Mouse (Mus musculus): ENCODE measurements around the gene Map3k19. TPM values are rescaled to one million over a fixed set of nuclear protein-coding genes. Genes with fewer than 3 reads are reported as not detected.

The Map3k19 gene
- 0.07 and 0.60 TPM in 2 replicates for total RNA-seq (2021)
- long read RNA-seq, experiment 1 = 0 reads
- long read RNA-seq, experiment 2 = 0 reads

DNA sequence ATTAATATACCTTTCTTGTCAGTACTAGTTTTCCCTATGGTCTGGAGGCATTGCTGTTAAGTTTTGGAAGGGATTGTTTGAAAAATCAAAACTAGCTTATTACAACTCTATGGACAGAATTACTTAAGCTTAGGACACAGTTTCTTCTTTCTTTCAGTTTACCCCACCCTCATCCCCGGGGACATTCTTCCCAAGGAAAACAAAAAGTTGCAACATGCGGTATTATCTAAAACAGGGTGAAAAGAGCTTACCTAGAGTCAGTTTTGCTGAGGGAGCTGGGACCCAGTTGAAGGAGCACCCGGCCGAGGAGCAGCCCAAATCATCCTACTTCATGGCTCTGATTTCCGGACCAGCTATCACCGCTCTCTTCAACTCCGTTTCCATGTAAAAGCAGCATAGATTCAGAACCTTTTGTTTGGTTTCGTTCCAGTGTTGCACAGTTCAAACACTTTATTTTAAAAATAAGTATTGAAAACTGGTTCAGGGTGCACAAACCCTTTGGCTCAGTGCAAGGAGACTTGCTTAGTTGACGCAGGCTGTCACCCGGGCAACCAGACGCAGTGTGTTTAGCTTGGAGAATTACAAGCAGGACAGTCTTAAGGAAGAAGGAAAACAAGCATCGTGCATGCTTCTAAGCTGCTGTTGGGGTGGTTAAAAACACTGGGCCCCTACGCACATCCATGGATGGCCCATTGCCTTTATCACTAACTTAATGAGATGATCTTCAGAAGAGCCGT, at the start of gene Map3k19:
Map3k19 (minus strand) TSS at position 546 of the 737 bp plus-strand sequence.
- DNase-seq = peak; percentile 17

DNA sequence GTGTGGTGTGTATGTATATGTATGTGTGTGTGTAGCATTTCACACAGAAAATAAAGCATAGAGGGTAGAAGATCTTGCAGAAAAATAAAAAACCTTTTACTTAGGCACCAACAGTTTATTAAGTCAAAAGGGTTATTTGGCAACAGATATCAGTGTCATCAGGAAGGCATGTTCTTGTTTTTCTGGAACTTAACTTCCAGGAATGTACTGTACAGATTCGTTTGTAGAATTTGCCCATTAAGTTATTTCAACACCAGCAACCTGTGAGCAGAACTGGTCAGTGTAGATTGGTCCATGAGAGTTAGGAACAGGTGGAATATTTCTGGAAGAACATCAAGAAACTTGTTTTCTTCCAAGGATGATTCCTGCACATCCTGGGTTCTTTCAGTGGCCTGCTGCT, 44.6 kb upstream of the Map3k19 start:
- DNase-seq = no peak

DNA sequence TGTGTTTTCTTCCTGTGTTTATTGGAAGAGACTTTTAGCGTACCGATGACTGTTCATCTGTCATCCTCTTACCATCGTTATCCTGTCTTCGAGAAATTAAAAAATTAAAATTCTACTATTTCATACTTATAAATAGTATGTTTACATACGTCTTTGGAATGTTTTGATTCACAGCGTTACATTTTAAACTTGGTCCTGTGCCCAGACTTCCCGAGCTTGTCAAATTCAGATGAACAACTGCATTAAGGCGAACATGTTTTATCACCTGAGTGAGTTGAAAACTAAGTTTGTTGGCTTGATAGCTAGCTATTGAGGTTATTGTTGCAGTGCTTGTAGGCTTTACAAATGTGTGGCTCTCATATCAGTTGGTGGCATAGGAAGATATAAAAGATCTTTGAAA, 14.4 kb upstream of the Map3k19 start:
- no peak for DNase-seq

DNA sequence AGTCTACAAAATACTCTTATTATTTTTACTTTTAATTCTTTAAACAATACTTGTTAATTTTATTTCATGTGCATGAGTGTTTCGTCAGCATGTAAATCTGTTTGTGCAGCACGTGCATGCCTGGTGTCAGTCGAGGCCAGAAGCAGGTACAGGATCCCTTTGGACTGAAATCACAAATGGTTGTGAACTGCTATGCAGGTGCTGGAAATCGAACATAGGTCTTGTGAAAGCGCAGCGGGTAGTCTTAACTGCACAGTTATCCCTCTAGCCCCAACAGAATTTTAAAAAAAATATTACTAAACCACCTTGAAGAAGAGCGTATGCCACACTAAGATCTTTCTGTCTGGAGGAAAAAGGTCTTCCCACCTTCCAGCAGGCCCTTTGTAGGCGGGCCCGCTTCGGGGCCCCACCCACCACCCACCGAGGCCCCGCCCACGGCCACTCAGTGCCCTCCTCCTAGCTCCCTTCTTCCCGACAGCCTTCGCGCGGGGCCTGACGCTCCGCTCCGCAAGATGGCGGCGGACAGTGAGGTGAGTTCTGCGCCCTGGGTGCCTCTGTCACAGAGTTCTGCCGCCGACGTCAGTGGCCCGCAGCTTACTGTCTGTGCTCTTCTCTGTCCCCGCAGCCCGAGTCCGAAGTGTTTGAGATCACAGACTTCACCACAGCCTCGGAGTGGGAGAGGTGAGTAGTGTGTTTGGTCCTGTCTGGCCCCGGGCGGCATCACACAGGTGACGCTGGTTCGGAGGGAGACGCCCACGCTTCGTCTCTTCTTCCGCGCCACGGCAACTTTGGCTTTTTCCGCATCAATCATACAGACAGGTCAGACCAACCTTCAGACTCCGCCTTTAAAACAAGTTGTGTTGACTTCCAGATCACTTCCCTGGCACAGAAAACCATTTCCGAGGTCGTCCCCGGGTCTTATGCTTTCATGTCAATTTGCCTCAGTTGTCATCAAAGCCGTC, 13.8 kb upstream of the Map3k19 start, which contains the start of gene Rab3gap1:
Rab3gap1 (plus strand) TSS at position 474 of the 962 bp plus-strand sequence.
- peak; percentile 96 for DNase-seq

DNA sequence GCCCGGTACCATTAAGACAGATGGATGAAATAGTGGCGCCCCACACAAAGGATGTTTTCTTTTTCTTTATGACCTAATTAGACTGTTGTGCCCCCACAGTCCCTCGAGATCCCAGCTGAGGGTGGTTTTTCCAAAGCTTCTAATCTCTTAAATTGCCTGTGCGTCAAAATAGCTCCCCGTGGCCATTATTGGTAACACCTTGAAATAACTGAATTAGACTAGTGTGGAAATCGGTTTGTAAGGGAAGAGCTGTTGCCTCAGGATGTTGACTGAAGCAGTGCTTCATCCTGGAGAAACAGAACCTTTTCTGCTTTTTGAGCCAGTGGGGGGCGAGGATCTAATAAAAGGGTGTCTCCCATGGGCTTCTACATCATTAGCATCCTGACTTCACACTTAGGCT, 9.0 kb upstream of the Map3k19 start:
- DNase-seq = no peak

DNA sequence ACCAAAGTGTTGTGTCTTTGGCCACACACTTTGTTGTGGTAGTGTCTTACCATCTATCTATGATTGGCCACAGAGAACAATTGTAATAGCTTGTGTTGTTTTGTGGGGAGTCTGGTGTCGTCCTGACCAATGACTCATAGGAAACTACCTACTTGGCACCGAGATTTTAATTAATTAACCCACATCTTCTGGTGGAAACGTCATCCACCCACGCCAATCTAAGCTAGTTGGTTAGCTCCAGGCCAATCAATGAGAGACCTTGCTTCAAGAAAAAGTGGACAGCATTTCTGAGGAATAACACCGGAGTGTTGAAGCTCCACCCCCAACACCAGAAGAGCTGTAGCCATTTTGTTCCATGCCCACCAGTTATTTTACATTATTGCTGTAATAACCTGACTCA, 7.1 kb upstream of the Map3k19 start:
- DNase-seq = no peak

DNA sequence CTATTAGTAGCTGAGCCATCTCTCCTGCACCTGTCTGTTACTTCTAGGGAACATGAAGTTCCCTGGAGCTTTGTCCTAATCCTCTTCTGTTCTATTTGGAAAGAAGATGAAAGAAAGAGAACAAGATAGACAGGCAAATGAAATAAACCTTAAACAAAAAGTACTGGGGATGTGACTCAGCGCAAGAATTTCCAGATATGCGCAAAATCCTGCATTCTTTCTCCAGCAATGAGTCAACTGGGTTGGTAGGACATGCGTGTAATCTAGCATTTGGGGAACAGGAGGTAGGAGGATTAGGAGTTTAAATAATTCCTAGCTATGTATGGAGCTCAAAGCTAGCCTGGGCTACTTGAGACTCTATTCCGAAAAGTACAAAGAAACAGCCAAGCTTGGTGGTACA, 5.7 kb upstream of the Map3k19 start:
- no peak for DNase-seq

DNA sequence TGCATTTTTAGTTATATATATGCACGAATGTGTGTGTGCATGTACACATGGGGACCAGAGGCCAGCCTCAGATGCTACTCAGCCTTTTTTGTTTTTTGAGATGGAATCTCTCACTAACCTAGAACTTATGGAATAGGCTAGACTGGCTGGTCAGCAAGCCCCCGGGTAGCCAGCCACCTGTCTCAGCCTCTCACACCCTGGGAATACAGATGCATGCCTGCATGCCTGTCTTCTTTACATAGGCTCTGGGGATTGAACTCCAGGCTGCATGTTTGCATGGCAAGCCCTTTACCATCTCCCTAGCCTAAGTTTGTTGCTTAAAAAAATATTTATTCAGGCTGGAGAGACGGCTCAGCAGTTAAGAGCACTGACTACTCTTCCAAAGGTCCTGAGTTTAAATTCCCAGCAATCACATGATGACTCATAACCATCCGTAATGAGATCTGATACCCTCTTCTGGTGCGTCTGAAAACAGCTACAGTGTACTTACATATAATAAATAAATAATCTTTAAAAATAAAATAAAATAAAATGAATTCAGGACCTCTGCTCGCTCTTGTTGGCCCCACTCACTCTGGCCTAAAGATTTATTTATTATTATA, 5.1 kb upstream of the Map3k19 start:
- no peak for DNase-seq

DNA sequence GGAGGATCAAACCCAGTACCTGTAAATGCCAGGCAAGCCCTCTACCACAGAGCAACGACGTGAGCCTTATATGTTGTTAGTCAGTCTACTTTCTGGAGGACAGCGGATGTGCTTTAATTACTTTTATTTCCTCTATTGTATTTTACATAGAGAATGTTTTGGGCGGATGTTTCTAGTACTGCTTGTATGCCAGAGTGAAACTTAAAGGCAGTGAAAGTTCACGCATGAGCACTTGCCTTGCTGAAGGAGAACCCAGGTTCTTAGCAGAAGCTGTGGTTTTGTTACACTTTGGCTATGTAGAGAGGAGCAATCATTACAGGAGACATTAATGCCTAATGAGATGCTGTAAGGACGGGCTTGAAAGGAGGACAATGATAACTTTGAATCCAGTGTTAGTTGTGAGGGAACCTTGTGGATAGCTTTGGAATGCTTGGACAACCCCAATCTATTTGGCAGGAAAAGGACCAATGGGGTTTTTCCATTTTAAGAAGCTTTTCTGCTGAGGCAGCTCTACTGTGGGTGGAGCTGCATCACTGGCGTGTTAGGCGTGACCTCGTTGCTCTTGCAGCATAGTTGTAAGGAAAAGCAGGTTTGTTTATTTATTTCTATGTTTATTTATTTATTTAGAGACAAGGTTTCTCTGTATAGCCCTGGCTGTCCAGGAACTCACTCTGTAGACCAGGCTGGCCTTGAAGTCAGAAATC, 4.3 kb upstream of the Map3k19 start:
- no peak for DNase-seq

DNA sequence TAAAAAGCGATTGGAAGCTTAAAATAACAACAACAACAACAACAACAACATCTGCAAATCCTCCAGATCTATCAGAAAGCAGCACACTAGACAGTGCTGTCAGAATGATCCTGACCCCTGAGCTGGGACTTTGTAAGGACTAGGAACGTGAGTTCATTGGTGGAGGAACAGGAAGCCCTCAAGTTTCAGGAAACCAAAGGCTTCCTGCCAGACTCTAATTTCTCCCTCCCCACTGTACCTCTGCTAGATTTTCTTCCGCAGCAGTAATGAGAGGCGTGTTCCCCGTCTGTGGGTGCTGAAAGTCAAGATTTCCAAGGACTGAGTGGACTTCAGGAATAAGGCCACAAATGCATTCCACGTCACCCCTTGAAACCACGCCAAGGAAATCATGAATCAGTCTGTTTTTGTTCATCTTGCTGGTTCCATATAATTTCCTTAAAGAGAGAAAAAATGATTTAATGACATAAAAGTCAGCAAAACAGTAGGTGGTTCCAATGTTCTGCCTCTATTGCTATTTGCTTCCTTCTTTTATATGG, 4.7 kb downstream of the Map3k19 start:
- DNase-seq = peak; percentile 37

DNA sequence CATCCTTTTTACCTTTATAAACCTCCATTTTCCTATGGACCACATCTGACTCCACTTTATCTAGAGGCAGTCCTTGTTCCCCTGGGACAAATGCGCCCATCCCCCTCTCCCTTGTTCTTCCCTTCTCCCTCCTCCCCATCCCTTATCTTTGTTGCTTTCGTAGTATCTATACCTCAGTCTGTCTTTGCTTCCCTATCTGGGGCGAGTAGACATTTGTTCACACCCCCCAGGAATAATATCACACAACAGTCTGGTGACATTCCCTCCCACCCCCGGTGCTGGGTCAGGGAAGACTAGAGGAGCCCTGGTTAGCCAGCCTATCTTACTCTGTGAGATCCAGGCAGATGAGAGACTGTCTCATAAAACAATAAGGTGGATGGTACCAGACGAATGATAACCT, 9.4 kb downstream of the Map3k19 start:
- no peak for DNase-seq

DNA sequence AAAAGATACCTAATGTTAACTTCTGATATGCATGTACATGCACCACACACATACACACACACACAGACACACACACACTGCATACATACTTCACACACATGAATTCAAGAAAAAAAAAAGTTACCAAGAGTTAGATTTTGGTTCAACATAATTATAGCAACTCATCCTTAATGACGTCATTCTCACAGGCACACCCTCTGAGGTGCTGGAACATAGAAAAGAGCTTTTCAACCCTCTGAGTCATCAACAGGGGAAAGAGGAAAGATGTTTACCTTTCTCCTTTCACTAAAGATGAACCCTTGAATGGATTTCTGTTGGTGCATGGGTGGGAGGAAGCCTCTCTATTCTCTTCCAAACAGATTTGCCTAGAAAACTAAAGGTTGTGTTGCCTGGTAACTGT, 16.2 kb downstream of the Map3k19 start:
- no peak for DNase-seq

DNA sequence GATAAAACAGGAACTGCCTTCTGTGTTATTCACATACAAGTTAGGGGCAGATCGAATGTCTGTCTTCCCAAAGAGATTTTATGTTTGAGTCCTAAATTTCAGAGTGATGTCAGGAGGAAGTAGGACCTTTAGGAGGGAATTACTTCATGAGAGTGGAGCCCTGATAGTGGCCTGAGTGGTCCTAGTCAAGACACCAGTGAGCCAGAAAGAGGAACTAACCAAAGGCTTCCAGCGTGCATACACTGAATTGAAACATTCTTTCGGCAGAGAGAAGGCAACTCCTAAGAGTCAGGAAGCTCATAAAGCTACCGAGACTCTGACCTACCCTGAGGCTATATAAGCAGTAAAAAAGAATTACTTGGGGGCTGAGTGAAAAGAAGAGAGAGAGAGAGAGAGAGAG, 18.2 kb downstream of the Map3k19 start:
- no peak for DNase-seq

DNA sequence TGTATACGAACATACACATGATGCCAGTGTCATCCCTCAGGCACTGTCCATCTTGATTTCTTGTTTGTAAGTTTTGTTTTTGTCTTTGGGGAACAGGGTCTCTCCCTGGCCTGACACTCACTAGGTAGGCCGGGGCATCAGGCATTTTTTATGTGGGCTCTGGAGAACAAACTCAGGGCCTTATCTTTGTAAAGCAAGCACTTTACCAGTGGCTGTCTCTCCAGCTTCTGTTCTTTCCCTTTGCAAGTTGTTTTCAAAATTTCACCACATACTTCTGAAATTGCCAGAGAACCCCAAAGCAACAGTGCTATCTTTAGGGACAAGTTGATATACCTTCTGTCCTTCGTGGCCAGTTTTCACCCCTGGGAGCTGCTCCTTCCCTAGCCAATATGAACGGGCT, 20.6 kb downstream of the Map3k19 start:
- DNase-seq = no peak

DNA sequence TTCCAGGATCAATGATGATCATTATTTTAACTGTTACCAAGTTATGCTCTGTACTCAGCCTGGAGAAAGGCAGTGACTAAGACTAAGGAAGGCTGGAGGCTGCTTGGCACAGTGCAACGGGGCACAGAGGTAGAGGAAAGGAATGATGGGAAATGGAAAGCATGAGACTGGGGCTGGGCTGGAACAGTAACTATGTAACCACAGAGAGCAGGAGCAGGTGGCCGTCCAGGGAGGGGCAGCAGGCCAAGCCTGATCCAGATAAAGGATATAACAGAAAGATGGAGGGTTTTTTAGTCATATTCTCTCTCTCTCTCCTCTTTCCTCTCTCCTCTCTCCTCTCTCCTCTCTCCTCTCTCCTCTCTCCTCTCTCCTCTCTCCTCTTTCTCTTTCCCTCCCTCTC, 21.1 kb downstream of the Map3k19 start:
- no peak for DNase-seq

DNA sequence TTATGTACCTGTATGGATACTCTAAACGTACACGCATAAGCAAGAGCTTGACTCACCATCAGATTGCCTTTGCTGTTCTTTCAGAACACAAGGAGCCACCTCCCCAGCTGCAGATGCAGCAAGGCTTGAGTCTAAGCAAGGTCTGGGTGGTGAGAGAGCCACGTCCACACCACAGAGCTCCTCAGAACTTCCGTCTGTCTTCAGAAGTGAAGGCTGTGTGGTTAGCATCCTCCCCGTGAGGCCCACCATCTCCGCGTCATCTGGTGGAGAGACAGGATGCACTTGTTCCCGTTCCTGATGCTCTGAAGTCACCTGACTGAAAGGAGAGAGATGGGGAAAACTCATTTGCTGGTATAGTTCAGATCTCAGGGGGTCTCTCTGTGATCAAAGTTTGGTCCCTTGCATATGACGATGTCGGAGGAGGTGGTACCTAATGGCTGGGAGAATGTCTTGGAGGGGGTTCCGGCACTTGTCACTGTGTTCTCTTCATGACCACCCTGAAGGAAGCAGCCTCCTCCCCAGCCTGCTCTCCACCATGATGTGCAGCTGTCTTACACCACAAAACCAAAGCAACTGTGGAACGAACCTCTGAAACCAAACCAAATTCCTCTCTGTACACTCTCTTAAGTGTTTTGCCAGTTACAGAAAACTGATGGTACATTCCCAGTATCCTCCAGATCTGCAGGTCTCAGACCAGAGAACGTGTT, 24.5 kb downstream of the Map3k19 start:
- no peak for DNase-seq

DNA sequence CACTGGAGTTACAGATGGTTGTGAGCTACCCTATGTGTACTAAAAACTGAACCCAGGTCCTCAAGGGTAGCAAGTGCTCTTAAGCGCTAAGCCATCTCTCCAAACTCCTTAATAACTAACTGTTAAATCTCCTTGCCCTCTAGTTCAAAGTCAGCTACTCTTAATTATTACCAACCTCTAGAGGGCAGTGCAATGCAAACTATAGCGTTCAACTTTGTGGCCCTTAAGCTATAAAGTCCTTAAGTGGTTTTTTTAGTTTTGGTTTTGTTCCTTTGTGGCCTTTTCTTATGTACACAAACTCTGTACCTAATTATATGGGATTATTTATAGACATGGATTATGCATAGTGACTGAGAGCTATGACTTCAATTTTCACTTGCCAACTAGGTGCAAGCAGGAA, 27.5 kb downstream of the Map3k19 start:
- DNase-seq = peak; percentile 24

DNA sequence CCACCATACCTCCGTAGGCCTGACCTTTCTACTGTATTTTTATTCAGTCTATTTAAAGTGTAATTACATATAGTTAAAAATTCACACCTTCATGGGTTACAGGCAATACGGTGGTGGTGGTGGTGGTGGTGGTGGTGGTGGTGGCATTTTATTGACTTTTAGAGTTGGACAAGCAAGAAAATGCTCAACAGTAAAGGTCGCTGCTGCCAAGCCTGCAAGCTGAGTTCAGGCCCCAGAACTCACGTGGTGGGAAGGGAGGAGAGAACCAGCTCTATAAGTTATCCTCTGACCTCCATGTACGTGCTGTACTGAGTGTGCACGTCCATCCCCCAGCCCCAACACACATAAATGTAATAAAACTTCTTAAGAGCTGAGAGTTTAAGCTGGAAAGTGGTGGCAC, 38.5 kb downstream of the Map3k19 start:
- DNase-seq = no peak

DNA sequence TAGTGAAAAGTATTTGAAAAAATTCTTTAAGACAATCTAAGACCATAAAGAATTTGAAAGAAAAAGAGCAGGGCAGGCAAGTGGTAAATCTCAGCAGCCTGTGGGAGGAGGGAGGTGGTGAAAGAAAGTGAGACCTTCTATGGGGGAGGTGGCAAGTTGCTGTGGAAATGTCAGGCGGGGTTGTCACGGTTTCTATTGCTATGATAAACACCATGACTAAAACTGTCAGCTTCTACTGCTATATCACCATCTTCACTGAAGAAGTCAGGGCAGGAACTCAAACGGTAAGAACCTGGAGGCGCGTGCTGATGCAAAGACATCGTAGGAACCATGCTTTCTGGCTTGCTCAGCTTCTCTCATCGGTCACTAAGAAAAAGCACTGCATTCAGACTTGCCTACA, 41.9 kb downstream of the Map3k19 start:
- DNase-seq = no peak

DNA sequence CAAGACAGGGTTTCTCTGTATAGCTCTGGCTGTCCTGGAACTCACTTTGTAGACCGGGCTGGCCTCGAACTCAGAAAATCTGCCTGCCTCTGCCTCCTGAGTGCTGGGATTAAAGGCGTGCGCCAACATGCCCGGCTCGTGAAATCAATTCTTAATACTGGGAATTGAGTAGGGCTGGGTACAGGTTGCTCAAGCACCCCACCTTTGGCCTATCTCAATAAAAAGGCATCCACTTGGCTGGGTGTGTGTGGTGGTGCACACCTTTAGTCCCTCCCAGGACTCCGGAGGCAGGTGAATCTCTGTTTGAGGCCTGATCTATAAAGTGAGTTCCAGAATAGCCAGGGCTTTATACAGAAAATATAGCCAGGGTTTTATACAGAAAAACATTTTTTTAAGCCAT, 46.2 kb downstream of the Map3k19 start:
- DNase-seq = no peak

DNA sequence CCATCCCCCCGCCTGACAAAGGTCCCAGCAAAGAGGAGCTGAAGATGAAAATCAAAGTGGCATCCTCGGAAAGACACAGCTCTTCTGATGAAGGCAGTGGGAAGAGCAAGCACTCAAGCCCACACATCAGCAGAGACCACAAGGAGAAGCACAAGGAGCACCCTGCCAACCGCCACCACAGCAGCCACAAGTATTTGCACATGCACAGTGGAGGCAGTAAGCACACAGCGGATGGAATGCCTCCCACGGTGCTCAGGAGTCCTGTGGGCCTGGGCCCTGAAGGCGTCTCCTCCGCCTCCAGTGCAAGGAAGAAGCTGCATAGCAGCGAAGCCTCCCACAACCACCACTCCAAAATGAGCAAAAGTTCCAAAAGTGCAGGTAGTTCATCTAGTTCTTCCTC, 51.9 kb downstream of the Map3k19 start:
- no peak for DNase-seq

All from adrenal gland, postnatal 14 days (tissue).